Mouse (Mus musculus) neural tube, embryonic 13.5 days (tissue): ENCODE measurements around the gene Rps5. TPM values are rescaled to one million over a fixed set of nuclear protein-coding genes. Genes with fewer than 3 reads are reported as not detected.

Source experiments
- ATAC-seq: fragments of 200-750 bp; cut with Nextera tagmentation; 2 replicates; pipeline ENCODE4 v1.8.0; 2017; ENCODE audit warnings: low read depth, mild to moderate bottlenecking, moderate TSS enrichment, moderate library complexity
- H3K27ac ChIP-seq: fragments of 300-500 bp; sonication (generic); replicated peaks from 2 replicates; pipeline ENCODE4 v1.5.1; 2015; ENCODE audit warnings: moderate library complexity, mild to moderate bottlenecking, inconsistent platforms
- H3K27me3 ChIP-seq: fragments of 300-500 bp; sonication (generic); 2 replicates; pipeline ENCODE4 v1.6.1; 2015; ENCODE audit warnings: mild to moderate bottlenecking, inconsistent platforms
- H3K36me3 ChIP-seq: fragments of 300-500 bp; sonication (generic); 2 replicates; pipeline ENCODE4 v1.6.1; 2015; ENCODE audit warnings: mild to moderate bottlenecking, inconsistent platforms
- H3K4me1 ChIP-seq: fragments of 300-500 bp; sonication (generic); replicated peaks from 2 replicates; pipeline ENCODE4 v1.6.1; 2015; ENCODE audit warnings: inconsistent platforms
- H3K4me2 ChIP-seq: fragments of 300-500 bp; sonication (generic); 2 replicates; pipeline ENCODE4 v1.6.1; 2015; ENCODE audit warnings: inconsistent platforms, mild to moderate bottlenecking, moderate library complexity
- H3K4me3 ChIP-seq: fragments of 300-500 bp; sonication (generic); 2 replicates; pipeline ENCODE4 v1.5.1; 2015; ENCODE audit warnings: mild to moderate bottlenecking, inconsistent platforms
- H3K9ac ChIP-seq: fragments of 300-500 bp; sonication (generic); 2 replicates; pipeline ENCODE4 v1.6.1; 2015; ENCODE audit warnings: moderate library complexity, mild to moderate bottlenecking, inconsistent platforms
- H3K9me3 ChIP-seq: fragments of 300-500 bp; sonication (generic); 2 replicates; pipeline ENCODE4 v1.6.1; 2016; ENCODE audit warnings: inconsistent platforms
- WGBS: fragments of 180-500 bp; shearing (Covaris S2); methylation state at CpG from one replicate; pipeline ENCODE4 v1.1.7; 2015; 5-methylcytosine and 5-hydroxymethylcytosine counted together
- polyA plus RNA-seq: library from polyadenylated mRNA; unstranded; fragments of >200 nt; fragmentation: Nextera tagmentation; extraction: Ambion mirVana; gene quantifications from 2 replicates; pipeline ENCODE4 v1.2.1, GENCODE M21; 2015

Gene Rps5
- polyA plus RNA-seq, 1 experiment from 2014 or later, result 663 TPM

GRCm38 (mm10) chr7:12966104-12966845 lies 44.2 kb downstream of the Rps5 start:
- Histone ChIP-seq H3K4me2 (peak overlapping the region; percentile 94), H3K9me3 (no peaks in the 10 kb centered on the region), H3K27ac (peak overlapping the region; percentile 93), H3K9ac (peak overlapping the region; percentile 94), H3K4me1 (peaks cover 31% of the 10 kb centered on the region), H3K4me3 (peak overlapping the region; percentile 84), H3K36me3 (peaks cover 28% of the 10 kb centered on the region), H3K27me3 (no peaks in the 10 kb centered on the region)
- peak; percentile 66 for ATAC-seq
- under 1% methylated on average over 28 of the region's 29 CpGs for WGBS

DNA sequence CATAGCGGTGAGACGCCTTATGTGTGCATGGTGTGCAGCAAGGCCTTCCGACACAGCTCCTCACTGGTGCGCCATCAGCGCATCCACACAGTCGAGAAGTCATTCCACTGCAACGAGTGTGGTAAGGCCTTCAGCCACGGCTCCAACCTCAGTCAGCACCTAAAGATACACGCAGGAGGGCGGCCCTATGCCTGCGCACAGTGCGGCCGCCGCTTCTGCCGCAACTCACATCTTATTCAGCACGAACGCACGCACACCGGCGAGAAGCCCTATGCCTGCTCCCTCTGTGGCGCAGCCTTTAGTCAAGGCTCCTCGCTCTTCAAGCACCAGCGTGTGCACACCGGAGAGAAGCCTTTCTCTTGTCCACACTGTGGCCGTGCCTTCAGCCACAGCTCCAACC lies 48.8 kb downstream of the Rps5 start:
- Histone ChIP-seq H3K4me1 (peaks cover 21% of the 10 kb centered on the region), H3K4me3 (no peak overlapping the region), H3K27me3 (no peaks in the 10 kb centered on the region), H3K27ac (no peak overlapping the region), H3K9ac (no peak overlapping the region), H3K4me2 (no peak overlapping the region), H3K36me3 (peaks cover 50% of the 10 kb centered on the region), H3K9me3 (no peaks in the 10 kb centered on the region)
- no peak for ATAC-seq
- 91% methylated on average over 25 of the region's 25 CpGs for WGBS

Other genes with a start within 250 kb of the Rps5 start
- gene Vmn2r55, start 237.3 kb upstream of the Rps5 start, polyA plus RNA-seq, result not detected in 2 replicates
- not detected in 2 replicates for gene Vmn2r56, start 187.3 kb upstream of the Rps5 start, polyA plus RNA-seq
- 16.7 and 18.5 TPM in 2 replicates for gene Zscan18, start 118.7 kb upstream of the Rps5 start, polyA plus RNA-seq
- gene Zfp329, start 103.4 kb upstream of the Rps5 start, polyA plus RNA-seq, result 34.3 and 35.5 TPM in 2 replicates
- gene Zfp110, start 87.5 kb upstream of the Rps5 start, polyA plus RNA-seq, result 26.1 and 33.1 TPM in 2 replicates
- 7.6 and 8.8 TPM in 2 replicates for gene Zfp128, start 41.1 kb upstream of the Rps5 start, polyA plus RNA-seq
- 12.6 and 14.0 TPM in 2 replicates for gene Zscan22, start 24.5 kb upstream of the Rps5 start, polyA plus RNA-seq
- gene Rnf225, start 5.1 kb downstream of the Rps5 start, polyA plus RNA-seq, result 0.45 and 0.70 TPM in 2 replicates
- 11.8 and 14.3 TPM in 2 replicates for gene Zfp324, start 43.5 kb downstream of the Rps5 start, polyA plus RNA-seq
- gene Zfp446, start 55.6 kb downstream of the Rps5 start, polyA plus RNA-seq, result 12.0 and 12.4 TPM in 2 replicates
- gene Slc27a5, start 75.9 kb downstream of the Rps5 start, polyA plus RNA-seq, result 0.21 and 0.32 TPM in 2 replicates
- gene Trim28, start 76.8 kb downstream of the Rps5 start, polyA plus RNA-seq, result 223 and 229 TPM in 2 replicates
- 36.2 and 37.8 TPM in 2 replicates for gene Zbtb45, start 87.7 kb downstream of the Rps5 start, polyA plus RNA-seq
- 170 and 189 TPM in 2 replicates for gene Chmp2a, start 112.5 kb downstream of the Rps5 start, polyA plus RNA-seq
- 149 and 152 TPM in 2 replicates for gene Ube2m, start 116.0 kb downstream of the Rps5 start, polyA plus RNA-seq
- 5.6 and 6.0 TPM in 2 replicates for gene Mzf1, start 132.5 kb downstream of the Rps5 start, polyA plus RNA-seq
- 0.04 TPM in 1 of 2 replicates, not detected in the other for gene Vmn1r85, start 172.9 kb downstream of the Rps5 start, polyA plus RNA-seq
- gene Vmn1r86, start 197.6 kb downstream of the Rps5 start, polyA plus RNA-seq, result not detected in 2 replicates
- not detected in 2 replicates for gene Vmn1r87, start 217.9 kb downstream of the Rps5 start, polyA plus RNA-seq
- gene Vmn1r88, start 237.3 kb downstream of the Rps5 start, polyA plus RNA-seq, result not detected in 2 replicates